Mouse (Mus musculus): ENCODE data around the gene Rtl9.

Gene Rtl9

GRCm38 (mm10) chrX:143099044-143099754 is at the start of gene Rtl9:
Gene Rtl9, plus strand, starts transcription at chrX:143099594.
- no peak for DNase-seq (ENCODE audit: extremely low read depth, low read depth, low spot score)

- DNase-seq (ENCODE audit: extremely low read depth, low read depth, low spot score) = no peak
Measured at GRCm38 (mm10) chrX:143051478-143051877, 47.9 kb upstream of the Rtl9 start.

- DNase-seq (ENCODE audit: extremely low read depth, low read depth, low spot score) = no peak
Measured at GRCm38 (mm10) chrX:143051921-143052320, 47.5 kb upstream of the Rtl9 start.

- no peak for DNase-seq (ENCODE audit: extremely low read depth, low read depth, low spot score)
Measured at GRCm38 (mm10) chrX:143058829-143059228, 40.6 kb upstream of the Rtl9 start.

GRCm38 (mm10) chrX:143062641-143063355 is 36.6 kb upstream of the Rtl9 start:
- no peak for DNase-seq (ENCODE audit: extremely low read depth, low read depth, low spot score)

- DNase-seq (ENCODE audit: extremely low read depth, low read depth, low spot score) = no peak
Measured at GRCm38 (mm10) chrX:143063780-143064179, 35.6 kb upstream of the Rtl9 start.

GRCm38 (mm10) chrX:143064288-143064687 is 35.1 kb upstream of the Rtl9 start:
- no peak for DNase-seq (ENCODE audit: extremely low read depth, low read depth, low spot score)

- no peak for DNase-seq (ENCODE audit: extremely low read depth, low read depth, low spot score)
Measured at GRCm38 (mm10) chrX:143066320-143067114, 32.9 kb upstream of the Rtl9 start.

GRCm38 (mm10) chrX:143067115-143067514 is 32.3 kb upstream of the Rtl9 start:
- DNase-seq (ENCODE audit: extremely low read depth, low read depth, low spot score) = no peak

- DNase-seq (ENCODE audit: extremely low read depth, low read depth, low spot score) = no peak
Measured at GRCm38 (mm10) chrX:143067576-143067975, 31.8 kb upstream of the Rtl9 start.

- no peak for DNase-seq (ENCODE audit: extremely low read depth, low read depth, low spot score)
Measured at GRCm38 (mm10) chrX:143080458-143081336, 18.7 kb upstream of the Rtl9 start.

- DNase-seq (ENCODE audit: extremely low read depth, low read depth, low spot score) = no peak
Measured at GRCm38 (mm10) chrX:143082732-143083131, 16.7 kb upstream of the Rtl9 start.

- DNase-seq (ENCODE audit: extremely low read depth, low read depth, low spot score) = no peak
Measured at GRCm38 (mm10) chrX:143088225-143088624, 11.2 kb upstream of the Rtl9 start.

- no peak for DNase-seq (ENCODE audit: extremely low read depth, low read depth, low spot score)
Measured at GRCm38 (mm10) chrX:143090904-143091588, 8.3 kb upstream of the Rtl9 start.

- DNase-seq (ENCODE audit: extremely low read depth, low read depth, low spot score) = no peak
Measured at GRCm38 (mm10) chrX:143097551-143097950, 1.8 kb upstream of the Rtl9 start.

GRCm38 (mm10) chrX:143103146-143103545 is 3.8 kb downstream of the Rtl9 start:
- no peak for DNase-seq (ENCODE audit: extremely low read depth, low read depth, low spot score)

GRCm38 (mm10) chrX:143105866-143106265 is 6.5 kb downstream of the Rtl9 start:
- no peak for DNase-seq (ENCODE audit: extremely low read depth, low read depth, low spot score)

GRCm38 (mm10) chrX:143112546-143112945 is 13.2 kb downstream of the Rtl9 start:
- DNase-seq (ENCODE audit: extremely low read depth, low read depth, low spot score) = no peak

Measured in fat pad, adult 2 months (tissue).